Mouse (Mus musculus) neutrophil, adult 5-6 weeks (primary cell): ENCODE measurements at regions not wholly inside any gene's neighbourhood (a gene's known extent, or its start where the extent isn't known, plus 50 kb on each side); places are given as distances from the start of the nearest gene placed in this dataset.

Experiments
- ATAC-seq: fragments of 151-379, 151-347 bp; 2 replicates; pipeline ENCODE4 v1.8.0; 2017; ENCODE audit warnings: mild to moderate bottlenecking, moderate TSS enrichment; ENCODE audit not compliant: insufficient number of reproducible peaks, poor library complexity, low FRiP score, severe bottlenecking; ENCODE audit errors: extremely low read depth

- no peak for ATAC-seq
Observed at GRCm38 (mm10) chr13:44206448-44206847, 421.9 kb downstream of the Cd83 start.

DNA sequence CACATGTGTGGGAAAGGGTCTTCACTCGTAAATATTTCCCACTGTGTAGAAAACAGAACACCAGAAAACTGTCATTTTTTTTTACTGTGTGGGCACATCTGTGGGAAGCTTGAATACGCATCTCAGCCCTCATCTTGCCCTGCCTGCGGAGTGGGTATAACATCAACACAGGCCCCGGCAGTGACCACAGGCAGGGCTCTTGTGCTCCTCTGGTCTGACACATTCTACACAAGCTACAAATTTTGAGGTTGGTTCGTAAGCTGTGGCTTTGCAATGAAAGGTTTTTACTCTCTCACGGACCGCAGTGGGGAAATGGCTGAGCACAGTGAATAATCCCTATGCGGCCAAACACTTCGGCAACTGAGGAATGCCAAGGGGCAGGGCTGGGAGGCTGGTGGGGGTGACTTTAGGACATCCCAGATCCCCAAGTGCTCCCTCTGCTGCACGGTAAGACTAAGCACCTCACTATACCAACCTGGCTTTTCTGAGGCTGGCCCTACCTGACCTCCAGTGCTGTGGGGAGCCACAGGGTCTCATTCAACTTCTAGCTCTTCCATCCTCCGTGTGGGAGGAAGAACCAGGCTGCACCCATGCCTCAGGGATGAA, 422.9 kb downstream of the Cd83 start:
- no peak for ATAC-seq

- no peak for ATAC-seq
Observed at GRCm38 (mm10) chr13:44209036-44209435, 424.5 kb downstream of the Cd83 start.

- no peak for ATAC-seq
Observed at GRCm38 (mm10) chr13:44210123-44210522, 425.5 kb downstream of the Cd83 start.

- ATAC-seq, result no peak
Observed at GRCm38 (mm10) chr13:44212356-44212755, 427.8 kb downstream of the Cd83 start.

- no peak for ATAC-seq
Observed at GRCm38 (mm10) chr13:44212936-44213335, 428.4 kb downstream of the Cd83 start.

GRCm38 (mm10) chr13:44218266-44218665, 433.7 kb downstream of the Cd83 start:
- no peak for ATAC-seq

DNA sequence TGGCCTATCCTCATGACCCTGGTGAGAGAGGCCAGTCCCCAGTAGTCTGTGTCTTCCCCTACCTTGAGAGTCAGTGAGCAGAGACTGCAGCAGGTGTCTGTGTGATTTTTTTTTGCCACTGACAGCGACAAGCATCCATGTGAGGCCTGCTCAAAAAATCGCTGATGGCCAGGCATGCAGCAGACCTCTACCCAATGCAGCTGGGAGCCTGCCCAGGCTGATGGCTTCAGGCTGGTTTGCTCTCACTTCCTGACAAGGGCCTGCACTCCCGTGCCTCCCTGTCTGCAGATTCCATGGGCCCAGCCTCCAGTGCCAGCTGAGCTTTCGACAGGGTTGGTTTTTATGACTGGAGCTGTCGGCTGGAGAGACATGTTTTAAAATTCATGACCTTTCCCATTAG, 437.1 kb downstream of the Cd83 start:
- no peak for ATAC-seq

DNA sequence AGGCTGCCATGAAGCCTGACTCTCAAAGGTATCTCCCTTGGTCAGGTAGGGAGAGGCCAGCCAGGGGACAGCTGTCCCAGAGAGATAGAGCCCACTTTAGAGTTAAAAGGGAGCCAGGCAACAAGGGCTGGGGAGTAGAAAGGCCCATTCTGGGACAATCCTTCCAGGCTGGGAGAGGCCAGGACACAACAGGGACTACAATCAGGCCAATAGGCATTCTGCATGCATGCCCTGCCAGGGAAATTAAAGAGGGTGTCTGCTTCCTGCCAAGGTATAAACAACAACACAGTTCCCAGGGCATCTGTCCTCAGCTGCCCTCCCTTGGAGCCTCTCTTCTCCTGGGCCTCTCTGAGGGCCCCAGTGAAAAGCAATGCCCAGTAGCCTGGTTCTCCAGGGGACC, 437.8 kb downstream of the Cd83 start:
- ATAC-seq, result no peak

GRCm38 (mm10) chr13:44227706-44228459, 443.3 kb downstream of the Cd83 start:
- ATAC-seq, result no peak

GRCm38 (mm10) chr13:44228540-44229135, 444.1 kb downstream of the Cd83 start:
- ATAC-seq, result no peak

DNA sequence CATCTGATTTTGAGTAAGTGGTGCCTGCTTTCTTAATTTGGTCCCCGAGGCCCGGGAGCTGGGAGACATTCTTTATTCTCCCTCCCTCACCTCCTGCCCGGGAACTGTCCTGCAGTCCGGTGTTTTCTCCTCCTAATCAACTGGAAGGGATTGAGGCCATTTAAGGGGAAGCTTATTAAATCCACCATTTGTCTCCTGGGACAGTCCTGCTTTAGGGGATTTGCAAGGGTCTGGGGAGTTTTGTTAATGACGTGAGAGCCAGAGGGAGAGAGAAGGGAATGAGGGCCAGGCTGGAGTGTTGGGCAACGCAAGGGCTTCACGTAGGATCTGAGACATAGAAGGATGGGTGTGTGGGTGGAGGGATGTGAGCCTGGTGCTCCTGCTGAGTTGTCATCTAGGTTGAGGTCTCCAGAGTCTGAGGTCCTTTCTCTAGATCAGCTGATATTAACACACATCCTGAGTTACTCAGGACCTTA, 444.6 kb downstream of the Cd83 start:
- no peak for ATAC-seq

GRCm38 (mm10) chr13:44231403-44231802, 446.8 kb downstream of the Cd83 start:
- no peak for ATAC-seq

- no peak for ATAC-seq
Observed at GRCm38 (mm10) chr13:44231868-44232715, 447.5 kb downstream of the Cd83 start.

GRCm38 (mm10) chr13:44232716-44233051, 448.1 kb downstream of the Cd83 start:
- no peak for ATAC-seq

DNA sequence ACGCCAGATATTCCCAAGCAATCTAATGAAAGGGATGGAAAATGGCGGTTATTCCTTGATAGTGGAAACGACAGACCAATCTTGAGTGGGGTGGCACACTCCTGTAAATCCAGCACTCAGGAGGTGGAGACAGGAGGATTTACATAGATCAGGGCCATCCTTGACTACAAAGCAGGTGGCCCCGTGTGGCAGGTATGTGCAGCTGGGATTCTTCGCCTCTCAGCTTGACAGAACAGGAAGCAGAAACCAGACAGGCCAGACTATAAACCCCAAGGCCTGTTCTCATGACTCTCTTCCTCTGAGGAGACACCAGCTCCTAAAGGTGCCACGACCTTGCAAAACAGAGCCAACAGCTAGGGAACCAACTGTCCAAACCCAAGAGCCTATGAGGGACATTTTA, 449.7 kb downstream of the Cd83 start:
- ATAC-seq, result no peak

GRCm38 (mm10) chr13:44235236-44235635, 450.7 kb downstream of the Cd83 start:
- ATAC-seq, result no peak

DNA sequence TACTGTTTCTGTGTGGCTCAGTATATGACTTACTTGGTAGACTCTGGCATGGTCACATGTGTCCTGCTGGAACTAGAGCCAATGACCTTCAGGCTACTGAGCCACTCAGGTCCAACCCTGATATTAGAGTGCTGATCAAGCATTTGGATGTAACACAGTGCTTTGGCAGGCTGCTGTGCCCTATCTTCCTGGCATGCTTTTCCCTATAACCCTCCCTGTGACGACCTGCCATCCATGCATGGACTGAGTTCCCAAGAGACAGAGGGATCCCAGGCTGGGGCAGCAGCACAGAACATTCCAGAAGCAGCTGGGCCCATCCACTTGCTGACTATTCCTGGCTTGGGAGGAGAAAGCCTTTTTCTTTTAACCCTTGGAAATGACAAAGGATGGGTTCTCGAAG, 451.4 kb downstream of the Cd83 start:
- ATAC-seq, result no peak

DNA sequence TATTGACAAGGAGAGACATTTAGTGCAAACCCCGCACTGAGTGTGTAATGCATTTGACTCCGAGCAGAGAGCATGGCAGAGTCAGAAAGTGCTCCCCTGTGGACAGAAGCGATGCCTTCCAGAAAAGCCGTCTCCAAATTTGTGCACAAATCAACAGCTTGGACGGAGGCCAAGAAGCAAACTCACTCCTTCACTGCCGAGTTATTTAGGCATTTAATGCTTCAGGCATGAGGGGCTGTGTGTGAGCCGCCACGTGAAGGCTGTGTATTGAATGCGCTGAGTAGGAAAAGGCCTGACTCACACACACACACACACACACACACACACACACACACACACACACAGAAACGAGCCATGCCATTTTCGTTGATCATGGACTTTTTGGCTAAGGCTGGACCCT, 453.7 kb downstream of the Cd83 start:
- ATAC-seq, result no peak

DNA sequence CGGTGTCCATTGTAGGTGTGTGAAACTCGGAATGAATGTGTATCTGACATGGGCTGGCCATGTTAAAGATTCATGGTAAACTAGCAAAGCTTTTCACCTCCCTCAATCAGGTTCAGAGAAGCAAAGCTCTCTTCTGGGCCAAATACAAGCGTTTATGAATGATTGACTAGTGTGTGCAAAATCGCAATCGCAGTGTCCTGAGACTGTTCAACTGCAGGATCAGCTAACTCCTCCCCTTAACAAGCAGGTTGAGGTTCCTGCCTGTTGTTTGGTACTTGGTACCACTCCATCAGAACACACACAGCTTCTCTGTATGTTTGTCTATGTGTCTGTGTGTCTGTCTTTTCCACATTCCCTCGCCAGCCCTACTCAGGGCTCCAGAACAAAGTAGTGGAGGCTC, 458.6 kb downstream of the Cd83 start:
- no peak for ATAC-seq
